7 mouse cellular contexts compared by ENCODE assay signal in the genomic region with DNA sequence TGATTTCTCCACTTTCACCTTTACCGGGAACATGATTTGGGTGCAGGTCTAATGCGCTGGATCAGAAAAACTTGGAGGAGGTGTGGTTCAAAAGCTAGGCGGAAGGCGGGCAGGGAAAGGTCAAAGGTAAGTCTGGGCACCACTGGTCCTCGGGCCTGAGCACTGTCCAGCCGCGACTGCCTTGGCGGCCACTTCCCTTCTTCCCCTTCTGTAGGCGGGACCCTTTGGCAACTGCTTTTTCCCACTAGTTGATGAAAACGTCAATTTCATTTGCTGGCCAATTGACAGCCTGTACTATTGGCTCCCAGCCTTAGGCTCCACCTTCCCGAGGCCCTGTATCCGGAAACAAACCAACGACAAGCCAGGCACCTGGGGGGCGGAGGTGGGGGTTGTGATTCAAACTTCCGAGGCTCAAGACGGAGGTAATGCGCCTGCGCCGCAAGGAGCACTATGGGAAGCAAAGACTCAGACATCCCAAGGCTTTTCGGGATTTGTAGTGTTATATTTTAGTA. TPM values are rescaled to one million over a fixed set of nuclear protein-coding genes. Genes with fewer than 3 reads are reported as not detected.
DNase-seq lines count a peak whose midpoint lies in the region; ATAC-seq lines count a peak whose summit lies in the region.

TSS of gene Lin37 (minus strand) at position 396 of the 512 bp plus-strand sequence.

- peaks cover 10% of the 10 kb centered on the region for H3K36me3 ChIP-seq in embryonic facial prominence, embryonic 11.5 days (replicated peaks; ENCODE audit: control insufficient read depth, insufficient read depth, low read depth, low read length)
- peaks cover 40% of the 10 kb centered on the region for H3K36me3 ChIP-seq in limb, embryonic 10.5 days
- peaks cover 36% of the 10 kb centered on the region for H3K36me3 ChIP-seq in midbrain, embryonic 13.5 days

- H3K4me1 ChIP-seq in embryonic facial prominence, embryonic 11.5 days (ENCODE audit: control insufficient read depth, insufficient read depth, low read length) = no peaks in the 10 kb centered on the region
- peaks cover 42% of the 10 kb centered on the region for H3K4me1 ChIP-seq in limb, embryonic 10.5 days
- H3K4me1 ChIP-seq in midbrain, embryonic 13.5 days (replicated peaks) = peaks cover 35% of the 10 kb centered on the region

- peak within 1 kb of the TSS; percentile 62 for H3K4me3 ChIP-seq in embryonic facial prominence, embryonic 11.5 days (ENCODE audit: low read depth, low read length)
- H3K4me3 ChIP-seq in limb, embryonic 10.5 days = peak within 1 kb of the TSS; percentile 68
- peak within 1 kb of the TSS; percentile 56 for H3K4me3 ChIP-seq in midbrain, embryonic 13.5 days (replicated peaks)

- no peak within 1 kb of the TSS for H3K27ac ChIP-seq in embryonic facial prominence, embryonic 11.5 days (replicated peaks; ENCODE audit: low read depth, low read length)
- H3K27ac ChIP-seq in limb, embryonic 10.5 days = peak within 1 kb of the TSS; percentile 78
- no peak within 1 kb of the TSS; the same call in 1 of the 2 replicates for H3K27ac ChIP-seq in midbrain, embryonic 13.5 days

- no peaks in the 10 kb centered on the region for H3K9me3 ChIP-seq in embryonic facial prominence, embryonic 11.5 days (replicated peaks; ENCODE audit: control insufficient read depth, low read length)
- H3K9me3 ChIP-seq in limb, embryonic 10.5 days (replicated peaks) = no peaks in the 10 kb centered on the region
- no peaks in the 10 kb centered on the region for H3K9me3 ChIP-seq in midbrain, embryonic 13.5 days

- peak; percentile 98 for DNase-seq in adrenal gland, postnatal 14 days
- DNase-seq in embryonic facial prominence, embryonic 11.5 days (ENCODE audit: low spot score) = peak; percentile 97
- DNase-seq in kidney, adult 11 months = peak; percentile 100
- peak; percentile 91 for DNase-seq in limb, embryonic 10.5 days (ENCODE audit: low spot score)
- peak; percentile 83 for DNase-seq in spleen, adult 12 weeks (ENCODE audit: low spot score)

- H3K9ac ChIP-seq in embryonic facial prominence, embryonic 11.5 days (replicated peaks; ENCODE audit: low read length) = peak within 1 kb of the TSS; percentile 74
- peak within 1 kb of the TSS; percentile 81 for H3K9ac ChIP-seq in midbrain, embryonic 13.5 days (replicated peaks)

- peak; percentile 85 for ATAC-seq in embryonic facial prominence, embryonic 11.5 days (replicated peaks; ENCODE audit: insufficient number of reproducible peaks, low FRiP score, low TSS enrichment, low read depth)
- ATAC-seq in granulocyte monocyte progenitor cell, adult 5-6 weeks (replicated peaks; ENCODE audit: poor library complexity, severe bottlenecking) = peak; percentile 75
- ATAC-seq in midbrain, embryonic 13.5 days = peak; percentile 86

- H3K27me3 ChIP-seq in embryonic facial prominence, embryonic 11.5 days (ENCODE audit: control insufficient read depth, insufficient read depth, low read length) = no peaks in the 10 kb centered on the region
- H3K27me3 ChIP-seq in limb, embryonic 10.5 days (ENCODE audit: low read depth, poor library complexity, severe bottlenecking) = no peaks in the 10 kb centered on the region
- peaks cover 2% of the 10 kb centered on the region; the same call in 1 of the 2 replicates for H3K27me3 ChIP-seq in midbrain, embryonic 13.5 days

- peak within 1 kb of the TSS; percentile 88 for H3K4me2 ChIP-seq in embryonic facial prominence, embryonic 11.5 days (ENCODE audit: low read depth, low read length)
- peak within 1 kb of the TSS; percentile 91 for H3K4me2 ChIP-seq in midbrain, embryonic 13.5 days (replicated peaks)

- WGBS in embryonic facial prominence, embryonic 11.5 days = under 1% methylated on average over 20 of the region's 20 CpGs
- WGBS in limb, embryonic 10.5 days = under 1% methylated on average over 20 of the region's 20 CpGs
- WGBS in midbrain, embryonic 13.5 days = under 1% methylated on average over 20 of the region's 20 CpGs

RNA-seq across cellular contexts. Expression of gene Lin37, which starts in this region (rescaled TPM):
- total RNA-seq in adrenal gland, postnatal 14 days (2021) = 41.6 and 46.3 TPM in 2 replicates
- polyA plus RNA-seq in embryonic facial prominence, embryonic 11.5 days (2014; fragmentation: Nextera tagmentation; extraction: Ambion mirVana) = 40.2 and 44.8 TPM in 2 replicates
- total RNA-seq in granulocyte monocyte progenitor cell, adult 5-6 weeks (2014; fragmentation: Nextera tagmentation) = 45.4 and 96.9 TPM in 2 replicates
- total RNA-seq in granulocyte monocyte progenitor cell, adult 5-6 weeks (2017) = 23.5 and 25.3 TPM in 2 replicates
- polyA plus RNA-seq in limb, embryonic 10.5 days (2016; fragmentation: Nextera tagmentation; extraction: Ambion mirVana) = 42.5 and 45.6 TPM in 2 replicates
- 54.4 and 60.4 TPM in 2 replicates for polyA plus RNA-seq in midbrain, embryonic 13.5 days (2015; fragmentation: Nextera tagmentation; extraction: Ambion mirVana)
